Mouse (Mus musculus) brain, embryonic 14.5 days (tissue): ENCODE data around the gene Vwa7.

ENCODE experiments used
- CTCF ChIP-seq: fragments of 200-500 bp; IDR thresholded peaks from 2 replicates; pipeline ENCODE4 v1.5.1; 2012; ENCODE audit warnings: inconsistent platforms, mild to moderate bottlenecking, moderate library complexity, borderline replicate concordance; ENCODE audit not compliant: insufficient read depth, insufficient read length; ENCODE audit errors: extremely low read depth
- POLR2A ChIP-seq: fragments of 200-500 bp; IDR thresholded peaks from 2 replicates; pipeline ENCODE4 v1.6.1; 2012; ENCODE audit warnings: mild to moderate bottlenecking, inconsistent platforms, borderline replicate concordance; ENCODE audit not compliant: poor library complexity, insufficient read depth, insufficient read length, severe bottlenecking; ENCODE audit errors: extremely low read depth

- TF ChIP-seq POLR2A, result no peak
- no peak for TF ChIP-seq CTCF
These were observed 48.9 kb downstream of the Vwa7 start, which contains the start of gene Ly6g6c for GRCm38 (mm10) chr17:35064951-35065947.
